Mouse (Mus musculus) spleen, embryonic (tissue): Measurements from ENCODE around the gene Sdccag8.

Experiments
- CTCF ChIA-PET: fragments of 350-600 bp; sonication (Branson Sonifier 250); formaldehyde crosslinking; loops from one replicate; lab custom pipeline; 2022; lab: Charles Lee

Gene Sdccag8

DNA sequence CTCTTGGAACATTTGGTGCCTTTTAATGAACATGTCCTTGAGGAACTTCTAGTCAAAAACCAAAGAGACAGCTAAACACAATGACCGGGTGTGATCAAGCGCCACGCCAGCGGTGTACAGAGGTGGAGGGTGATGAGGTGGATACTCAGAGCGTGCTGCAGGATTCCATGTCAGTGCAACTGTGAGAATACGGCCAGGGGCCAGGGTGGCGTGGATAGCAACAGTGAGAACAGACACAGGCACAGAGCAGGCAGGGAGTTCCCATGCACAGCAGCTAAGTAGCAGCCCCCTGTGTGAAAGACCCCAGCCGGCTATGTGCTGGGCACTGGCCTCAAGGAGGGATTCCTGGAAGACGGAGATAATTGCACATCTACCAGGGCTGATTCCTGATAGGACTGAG, 59.0 kb downstream of the Sdccag8 start:
- CTCF ChIA-PET, result no interaction called here

DNA sequence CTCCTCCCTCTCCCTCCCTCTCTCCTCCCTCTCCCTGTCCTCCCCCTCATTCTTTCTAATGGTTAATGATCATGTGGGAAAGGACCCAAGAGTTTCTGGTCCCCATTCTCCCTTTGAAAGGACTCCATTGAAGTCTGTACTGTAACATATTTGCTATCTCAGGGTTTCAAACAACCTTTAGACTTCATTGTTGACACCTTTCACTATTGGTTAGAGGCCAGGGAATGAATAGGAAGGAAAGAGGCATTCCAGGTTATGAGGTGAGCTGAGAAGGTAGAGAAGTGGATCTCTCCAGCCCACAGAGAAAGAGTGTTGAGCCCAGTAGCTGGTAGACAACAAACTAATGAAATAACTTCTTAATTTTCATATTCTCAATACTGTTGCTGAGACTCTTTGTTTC, 59.7 kb downstream of the Sdccag8 start:
- CTCF ChIA-PET, result no interaction called here

DNA sequence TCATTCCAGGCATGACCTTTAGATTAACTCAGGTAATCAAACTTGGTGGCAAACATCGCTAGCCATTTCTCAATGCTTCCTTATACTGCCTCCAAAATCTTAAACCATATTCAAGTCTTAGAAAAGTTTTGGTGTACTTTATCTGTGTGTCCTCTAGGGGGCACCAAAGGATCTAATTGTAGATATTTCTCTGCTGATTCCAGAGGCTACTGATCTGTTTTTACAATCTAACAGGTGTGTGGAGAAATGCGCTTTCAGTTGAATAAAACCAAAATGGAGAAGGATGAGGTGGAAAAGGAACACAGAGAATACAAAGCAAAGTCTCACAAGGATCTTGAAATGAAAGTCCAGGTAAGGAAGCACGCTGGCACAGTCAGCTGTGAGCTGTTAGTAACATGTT, 63.3 kb downstream of the Sdccag8 start:
- CTCF ChIA-PET, result interaction anchor here (0.6 kb wide), 1 partner anchor 15 kb away, joined by 3 read pairs; no protein-coding TSS in a partner anchor

DNA sequence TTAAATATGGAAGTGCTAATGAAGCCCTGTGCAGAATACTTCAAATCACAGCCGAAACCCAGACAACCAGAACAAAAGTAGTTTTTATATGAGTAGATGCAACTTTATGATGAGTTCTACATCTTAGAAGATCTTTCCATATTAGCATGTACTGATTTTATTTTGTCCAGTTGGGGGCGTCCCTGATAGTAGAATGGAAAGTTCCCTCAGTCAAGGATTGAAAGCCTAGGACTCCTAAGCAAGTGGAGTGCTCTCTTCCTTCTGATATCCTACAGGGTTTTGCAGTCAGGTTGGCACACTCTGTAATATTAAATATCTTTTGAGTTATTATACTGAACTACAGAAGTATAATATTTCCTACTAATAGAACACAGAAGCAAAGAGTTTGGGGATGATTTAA, 64.5 kb downstream of the Sdccag8 start:
- CTCF ChIA-PET, result no interaction called here

DNA sequence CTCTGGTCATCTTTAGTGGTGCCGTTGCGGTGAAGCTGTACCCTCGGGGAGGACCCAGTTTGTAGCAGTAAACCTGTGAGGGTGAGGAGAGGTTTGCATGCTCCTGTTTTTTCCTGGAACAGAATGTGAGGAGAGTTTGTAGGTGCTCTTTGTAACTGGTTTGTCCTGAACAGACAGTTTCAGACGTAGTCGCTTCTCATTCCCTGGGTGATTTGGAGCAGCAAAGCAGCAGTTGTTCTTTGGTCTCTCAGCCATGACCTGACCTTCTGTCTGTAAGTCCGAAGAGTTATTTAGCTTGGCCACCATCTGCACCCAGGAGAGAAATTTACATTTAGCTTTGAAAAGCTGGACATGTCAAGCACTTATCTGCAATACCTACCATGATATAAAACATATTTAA, 65.2 kb downstream of the Sdccag8 start:
- CTCF ChIA-PET, result no interaction called here

DNA sequence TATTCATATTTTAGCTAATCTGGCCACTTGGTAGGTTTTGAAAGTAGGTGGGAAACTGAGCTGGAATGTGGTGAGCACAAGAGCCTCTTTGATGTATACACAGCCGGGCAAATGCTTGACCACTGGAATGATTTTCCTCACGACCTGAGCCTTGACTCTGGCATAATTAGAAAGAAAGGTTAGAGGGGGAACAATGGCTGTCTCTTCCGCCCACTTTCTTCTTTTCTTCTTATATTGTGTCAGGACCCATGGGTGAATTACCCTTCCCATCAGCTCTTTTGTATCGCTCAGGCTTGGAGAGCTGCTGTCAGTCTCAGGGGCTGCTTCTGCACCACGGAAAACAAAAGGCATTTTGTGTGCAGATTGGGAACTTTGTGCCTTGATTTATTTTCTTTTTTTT, 65.6 kb downstream of the Sdccag8 start:
- CTCF ChIA-PET, result no interaction called here

DNA sequence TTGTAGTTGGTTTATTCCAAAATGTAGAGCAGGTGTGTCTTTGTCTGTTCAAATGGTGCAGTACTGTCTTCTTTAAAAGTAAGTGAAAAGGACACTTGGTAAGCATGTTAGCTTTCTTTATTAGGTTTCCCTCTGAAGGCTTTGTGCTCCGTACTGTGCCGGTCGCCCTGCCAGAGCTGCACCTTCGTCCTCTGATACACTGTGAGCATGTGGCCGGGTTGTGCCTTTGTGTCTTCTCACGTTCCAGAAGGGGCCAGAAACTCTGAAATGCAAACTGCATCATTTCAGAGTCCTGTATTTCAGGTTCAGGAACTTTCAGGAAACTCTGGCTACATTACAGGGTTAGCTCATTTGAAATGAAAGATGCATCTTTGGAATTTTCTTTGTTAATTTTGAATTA, 66.5 kb downstream of the Sdccag8 start:
- CTCF ChIA-PET, result interaction anchor here (0.5 kb wide), 1 partner anchor 302 kb away, joined by 4 read pairs; no protein-coding TSS in a partner anchor

DNA sequence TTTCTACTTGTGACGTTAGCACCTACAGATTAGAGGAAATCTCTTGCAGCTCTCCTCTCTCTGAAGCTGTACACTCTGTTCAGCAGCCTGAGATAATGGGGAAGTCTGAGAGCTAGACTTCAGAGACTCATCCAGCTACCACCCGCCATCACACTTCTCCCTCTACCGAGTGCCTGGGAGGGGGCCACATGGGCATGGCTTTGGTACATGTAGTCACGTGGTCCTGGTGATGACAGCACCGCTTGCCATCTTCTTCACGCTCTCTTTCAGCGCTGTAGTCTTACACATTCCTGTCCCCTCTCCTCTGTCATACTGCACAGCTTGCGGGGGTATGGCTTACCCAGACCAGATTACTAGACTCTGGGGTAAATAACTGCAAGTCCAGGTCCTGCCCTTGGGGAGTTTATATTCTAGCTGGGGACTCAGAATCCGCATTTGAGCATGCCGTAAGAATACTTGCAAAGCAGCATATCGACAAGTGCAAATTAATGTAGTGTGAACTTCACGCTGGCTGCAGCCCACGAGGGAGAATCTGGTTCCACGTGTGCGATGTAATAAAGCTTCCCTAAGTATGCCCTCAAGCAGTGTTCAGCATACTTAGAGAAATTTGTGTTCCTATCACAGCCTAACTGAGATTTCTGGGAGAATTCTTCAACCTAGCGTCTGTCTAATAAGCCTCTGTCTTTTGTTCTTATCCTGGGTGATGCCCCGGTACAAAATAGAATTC, 70.9 kb downstream of the Sdccag8 start:
- CTCF ChIA-PET, result no interaction called here

DNA sequence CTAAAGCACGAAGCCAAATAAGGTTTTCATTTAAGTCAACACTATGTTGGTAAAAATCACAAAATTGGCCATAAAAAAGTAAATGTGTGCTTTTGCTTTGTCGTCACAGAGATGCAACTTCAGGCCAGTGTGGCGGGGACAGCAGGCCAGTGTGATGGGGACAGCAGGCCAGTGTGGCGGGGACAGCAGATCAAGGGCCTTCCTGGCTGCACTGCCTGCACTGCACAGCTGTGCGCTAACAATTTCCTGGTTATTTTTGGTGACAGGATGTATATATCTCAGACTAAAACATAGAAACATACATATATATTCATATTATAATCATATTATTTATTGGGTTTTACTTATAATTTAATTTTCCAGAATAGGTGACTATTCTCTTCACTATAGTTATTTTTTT, 71.5 kb downstream of the Sdccag8 start:
- CTCF ChIA-PET, result no interaction called here

DNA sequence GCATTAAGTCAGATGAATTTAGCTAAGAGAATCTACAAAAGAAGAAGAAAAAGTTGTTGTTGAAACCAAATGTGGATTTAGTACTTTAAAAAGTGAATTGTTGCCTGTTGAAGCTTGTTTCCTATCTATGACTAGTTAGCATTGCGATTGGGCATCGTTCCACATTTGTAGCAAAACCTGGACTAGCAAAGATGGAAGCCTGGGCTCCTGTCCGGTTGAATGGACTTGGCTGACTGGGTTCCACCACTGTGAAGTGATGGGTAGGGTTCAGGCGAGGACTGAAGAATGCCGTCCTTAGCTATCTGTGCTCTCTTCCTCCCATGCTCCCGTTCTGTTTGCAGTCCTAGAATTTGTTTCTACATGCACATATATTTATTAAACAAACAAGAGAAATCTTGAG, 89.3 kb downstream of the Sdccag8 start:
- CTCF ChIA-PET, result no interaction called here

DNA sequence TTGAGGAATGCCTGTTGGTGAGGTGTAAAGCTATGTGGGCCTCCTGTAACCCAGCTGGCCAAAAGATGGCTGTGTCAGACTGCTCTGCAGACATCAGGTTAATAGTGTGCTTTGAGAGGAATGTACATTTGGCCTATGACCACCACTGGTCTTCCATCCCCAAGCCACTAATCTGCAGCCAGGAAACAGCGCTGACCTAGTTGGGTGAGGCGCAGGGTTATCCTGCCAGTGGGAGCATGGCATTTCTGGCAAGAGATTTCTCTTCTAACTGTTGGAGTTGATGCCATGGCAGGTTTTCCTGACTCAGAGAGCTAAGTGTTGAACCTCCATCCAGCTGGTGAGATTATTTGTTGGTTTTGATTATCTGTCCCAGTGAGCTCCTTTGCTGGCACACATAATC, 101.5 kb downstream of the Sdccag8 start:
- CTCF ChIA-PET, result no interaction called here

DNA sequence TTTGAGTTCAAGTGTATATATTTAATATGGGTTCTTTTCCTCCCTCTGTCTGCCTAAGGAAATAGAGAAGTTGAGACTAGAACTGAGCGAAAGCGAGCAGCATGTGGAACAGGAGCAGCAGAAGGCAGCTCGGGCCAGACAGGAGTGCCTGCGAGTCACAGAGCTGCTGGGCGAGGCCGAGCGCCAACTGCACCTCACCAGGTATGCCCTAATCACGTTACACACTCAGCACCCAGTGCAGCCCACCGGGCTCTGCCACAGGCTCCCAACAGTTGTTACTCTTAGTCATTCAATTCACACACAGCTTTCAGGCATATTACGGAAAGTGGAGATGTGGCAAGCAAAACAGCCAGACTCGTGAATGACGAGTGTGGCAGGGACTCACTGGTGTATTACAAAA, 105.0 kb downstream of the Sdccag8 start:
- CTCF ChIA-PET, result no interaction called here

DNA sequence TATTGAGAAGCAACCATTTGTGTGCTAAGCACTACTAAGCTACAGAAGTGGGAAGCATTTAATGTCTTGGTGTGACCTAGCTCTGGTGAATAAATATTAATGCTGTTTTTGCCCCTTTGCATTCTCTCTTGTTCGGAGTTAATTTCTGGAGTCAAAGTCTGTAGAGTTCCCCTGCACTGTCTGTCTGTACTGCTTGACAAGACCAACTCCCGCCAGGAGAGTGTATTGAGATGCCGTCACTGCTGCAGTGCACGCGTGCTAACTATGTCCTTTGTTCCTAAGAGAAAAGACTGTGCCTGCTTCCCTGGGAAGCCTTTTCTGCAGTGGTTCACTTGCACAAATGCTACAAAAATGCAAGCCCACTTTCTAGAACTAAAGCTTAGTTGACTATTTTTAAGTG, 108.4 kb downstream of the Sdccag8 start:
- CTCF ChIA-PET, result no interaction called here

DNA sequence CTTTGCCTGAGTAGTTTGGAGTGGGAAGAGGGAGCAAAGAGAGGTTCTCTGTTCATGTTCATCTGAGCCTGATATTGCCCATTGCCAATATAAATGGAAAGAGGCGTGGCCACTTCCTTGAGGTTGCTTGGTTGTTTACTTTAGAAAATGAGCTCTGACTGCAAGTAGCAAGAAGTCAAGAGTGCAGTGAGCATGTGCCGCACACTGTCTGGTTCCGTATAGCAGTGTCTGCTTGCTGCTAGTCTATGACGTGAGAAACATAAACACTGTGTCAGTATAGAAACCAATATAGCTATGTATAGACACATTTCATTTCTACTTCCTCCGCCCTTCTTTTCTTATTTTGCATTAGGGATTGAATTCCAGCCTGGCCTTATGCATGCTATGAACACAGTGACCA, 111.5 kb downstream of the Sdccag8 start:
- CTCF ChIA-PET, result no interaction called here

DNA sequence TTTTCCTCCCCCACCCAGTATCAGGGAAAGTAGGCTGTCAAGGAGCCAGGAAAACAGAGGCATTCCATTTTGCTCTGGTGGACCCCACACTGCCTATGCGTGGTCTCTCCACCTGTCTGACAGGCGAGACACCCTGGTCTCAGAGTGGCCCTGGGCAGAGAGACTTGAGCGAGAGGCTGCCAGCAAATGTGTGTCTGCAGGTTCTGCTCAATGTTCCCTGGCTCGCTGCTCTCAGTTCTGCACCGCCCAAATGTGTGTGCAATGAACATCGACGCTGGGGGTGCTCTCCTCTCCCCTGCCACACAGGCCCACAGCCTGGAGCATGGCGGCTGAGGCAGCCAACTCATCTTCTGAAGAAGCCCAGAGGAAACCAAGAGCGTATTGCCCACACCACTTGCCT, 112.9 kb downstream of the Sdccag8 start:
- CTCF ChIA-PET, result no interaction called here

DNA sequence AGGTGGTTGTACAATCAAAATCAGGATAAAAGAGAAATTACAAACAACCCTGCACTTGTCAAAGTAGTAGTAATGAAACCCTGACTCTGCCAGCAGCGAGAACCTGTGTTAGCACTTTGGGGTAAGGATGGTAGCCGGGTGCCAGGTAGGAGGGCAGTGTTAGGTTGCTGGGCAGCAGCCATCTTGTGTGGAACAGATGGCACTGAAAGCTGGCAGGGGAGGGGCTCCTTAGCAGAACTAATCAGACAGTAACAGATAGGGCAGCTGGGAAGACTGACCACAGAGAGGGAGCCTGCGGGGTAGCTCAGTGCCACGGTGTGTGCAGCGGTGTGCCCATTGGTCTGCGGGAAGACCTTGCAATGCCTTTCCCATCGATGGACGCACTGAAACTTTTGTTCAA, 115.2 kb downstream of the Sdccag8 start:
- CTCF ChIA-PET, result no interaction called here

DNA sequence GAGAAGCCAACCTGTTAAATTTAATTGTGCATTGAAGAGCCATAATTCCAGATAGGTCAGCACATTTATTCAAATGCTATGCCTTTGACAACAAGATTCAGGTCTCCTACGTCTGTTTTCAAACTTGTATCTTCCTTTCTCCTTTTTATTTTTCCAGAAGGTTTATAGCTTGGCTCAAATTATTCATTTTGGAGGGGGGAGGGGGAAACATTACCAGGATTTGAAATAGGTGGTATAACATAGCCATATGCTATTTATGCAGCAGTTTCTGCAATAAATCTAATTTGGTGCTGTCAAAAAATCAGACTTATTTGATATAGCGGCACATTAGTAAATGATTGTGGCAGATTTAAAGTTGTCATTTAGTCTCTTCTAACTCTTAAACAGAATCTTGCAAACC, 116.1 kb downstream of the Sdccag8 start:
- CTCF ChIA-PET, result no interaction called here

DNA sequence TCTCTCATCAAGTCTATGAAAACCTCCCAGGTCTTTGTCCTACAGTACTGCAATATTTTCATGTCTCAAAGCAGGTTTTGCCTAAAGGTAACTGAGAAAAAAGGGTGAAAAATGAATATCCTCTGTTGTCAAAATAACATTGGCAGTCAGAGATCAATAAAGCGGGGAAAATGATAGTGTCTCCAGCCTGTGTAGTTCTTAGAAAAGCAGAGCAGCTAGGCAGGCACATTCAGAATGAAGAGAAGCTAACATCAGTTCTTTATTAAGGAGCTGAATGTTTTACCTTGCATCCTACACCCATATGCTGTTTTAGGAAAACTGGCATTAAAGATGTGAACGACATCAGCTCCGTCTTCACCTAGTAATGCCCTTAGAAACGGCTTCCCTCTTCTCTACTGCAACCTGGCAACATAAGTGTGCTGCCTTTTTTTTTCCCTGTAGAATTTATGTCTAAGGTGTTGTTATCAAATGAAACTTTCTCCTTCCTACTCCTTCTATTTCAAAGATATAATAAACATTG, 116.6 kb downstream of the Sdccag8 start:
- CTCF ChIA-PET, result no interaction called here

DNA sequence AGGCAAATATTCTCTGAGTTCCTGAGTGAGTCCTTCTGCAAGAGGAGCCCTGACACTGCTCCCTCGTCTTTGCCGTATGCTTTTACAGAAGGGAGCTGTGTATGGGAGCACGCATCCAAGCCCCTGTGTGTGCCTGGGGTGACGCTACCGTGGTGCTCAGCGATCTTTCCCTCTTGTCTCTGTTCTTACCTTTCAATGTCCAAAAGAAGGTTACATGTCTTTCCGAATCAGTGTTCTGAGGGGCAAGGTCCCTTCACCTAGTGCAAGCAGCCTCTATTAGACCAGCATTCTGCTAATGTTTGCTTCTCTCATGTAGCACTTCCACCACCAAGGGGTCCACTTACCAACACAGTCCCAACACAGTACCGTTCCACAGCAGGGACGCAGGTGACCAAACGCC, 117.1 kb downstream of the Sdccag8 start:
- CTCF ChIA-PET, result no interaction called here

DNA sequence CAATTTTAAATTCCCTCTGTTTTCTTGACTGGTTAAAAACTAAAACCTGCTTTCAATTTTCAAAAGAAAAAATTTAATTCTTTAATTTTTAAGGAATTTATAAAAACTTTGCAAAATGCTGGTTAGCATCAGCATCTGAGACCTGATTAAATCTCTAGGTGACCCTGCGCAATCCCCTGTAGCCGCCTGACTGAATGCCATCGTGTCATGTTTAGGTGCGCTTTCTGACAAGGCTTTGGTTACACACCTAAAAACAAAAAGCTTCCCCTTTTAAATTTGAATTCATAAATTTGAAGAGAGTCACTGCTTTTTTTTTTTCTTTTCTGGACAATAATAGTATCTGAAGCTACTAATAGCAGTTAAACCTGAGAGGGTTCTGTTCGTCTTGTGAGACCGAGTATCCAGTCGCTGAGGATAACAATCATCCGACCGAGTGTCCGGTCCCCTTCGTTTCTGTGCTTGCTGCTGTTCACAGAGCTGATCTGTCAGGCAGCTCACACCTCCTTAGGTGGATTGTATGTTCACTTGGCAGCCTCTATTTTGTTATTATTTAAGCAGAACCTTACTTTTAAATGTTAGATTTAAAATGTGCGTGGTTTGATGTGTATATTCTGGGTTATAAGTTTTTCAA, 118.0 kb downstream of the Sdccag8 start:
- CTCF ChIA-PET, result interaction anchor here (0.7 kb wide), 1 partner anchor 80 kb away, joined by 3 read pairs; no protein-coding TSS in a partner anchor

DNA sequence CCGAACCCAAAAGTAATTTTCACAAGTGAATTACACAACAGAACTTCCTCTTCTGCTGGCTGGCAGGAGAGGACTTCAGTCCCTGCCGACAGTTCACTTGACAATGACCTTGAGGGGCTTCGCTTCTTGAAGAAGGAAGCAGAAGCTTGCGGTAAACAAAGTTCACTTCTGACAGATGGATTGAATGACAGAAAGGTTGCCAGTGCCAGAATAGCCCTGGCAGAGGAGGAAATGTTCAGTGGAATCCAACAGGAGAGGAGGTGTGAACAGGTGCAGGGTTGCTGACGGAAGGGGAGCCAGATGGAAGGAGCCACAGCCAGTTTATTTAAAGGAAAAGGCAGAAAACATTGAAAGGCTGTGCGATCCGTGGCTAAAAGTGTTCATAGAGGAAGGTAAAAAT, 118.9 kb downstream of the Sdccag8 start:
- CTCF ChIA-PET, result no interaction called here

DNA sequence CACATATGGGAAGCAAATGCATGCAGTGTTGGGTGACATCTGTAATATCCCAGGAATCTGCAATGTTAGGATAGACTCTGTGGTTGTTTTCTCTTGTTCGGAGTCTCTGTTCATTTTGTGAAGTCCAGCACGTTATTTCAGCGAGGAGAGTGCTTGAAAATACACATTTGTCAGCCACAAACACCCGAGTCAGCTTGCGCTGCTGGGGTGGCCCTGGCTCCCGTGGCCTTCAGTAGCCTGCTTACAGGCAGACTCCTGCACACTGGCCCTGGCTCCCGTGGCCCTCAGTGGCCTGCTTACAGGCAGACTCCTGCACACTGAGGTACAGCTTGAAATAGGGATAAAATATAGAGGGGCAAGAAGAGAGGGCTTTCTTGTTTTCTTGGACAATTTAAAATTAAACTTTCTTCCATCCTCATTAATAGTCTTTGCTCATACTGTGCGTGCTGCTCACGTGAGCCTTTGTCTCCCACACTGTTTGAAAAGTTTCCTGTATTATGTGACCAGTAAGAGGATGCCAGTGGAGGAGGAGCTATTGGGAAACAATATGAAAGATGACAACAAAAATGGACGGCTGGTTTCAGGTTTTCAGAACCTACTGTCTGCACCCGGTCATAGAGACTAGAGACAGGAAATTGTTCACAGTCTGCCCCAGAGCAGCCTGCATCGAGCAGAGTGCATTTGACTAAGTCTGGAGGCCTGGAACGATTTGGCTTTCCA, 119.7 kb downstream of the Sdccag8 start:
- CTCF ChIA-PET, result no interaction called here
